In genomic region chr8:10155075-10155474, GRCm38 (mm10) we compare ENCODE assay signal across 19 mouse cellular contexts. TPM values are rescaled to one million over a fixed set of nuclear protein-coding genes. Genes with fewer than 3 reads are reported as not detected.
DNase-seq lines count a peak whose midpoint lies in the region; ATAC-seq lines count a peak whose summit lies in the region.
"Had no signal": no experiment of that assay in that cellular context is flagged by ENCODE, and none has a peak within 500 bp of the region (broad histone marks: within the 10 kb centered on the region; RNA-seq: fewer than 3 reads in every experiment).

No protein-coding gene starts in this region.

- H3K4me3 ChIP-seq in forebrain, embryonic 12.5 days (replicated peaks): peak overlapping the region; percentile 55; the same call in 1 of the 2 replicates
- peak overlapping the region; percentile 60 for H3K4me3 ChIP-seq in forebrain, embryonic 16.5 days (replicated peaks; ENCODE audit: low read length)
- peak overlapping the region; percentile 73 for H3K4me3 ChIP-seq in midbrain, embryonic 10.5 days
- H3K4me3 ChIP-seq in neural tube, embryonic 14.5 days (ENCODE audit: low read depth, low read length): peak overlapping the region; percentile 66

- WGBS in forebrain, embryonic 12.5 days: 93% methylated on average over 16 of the region's 16 CpGs
- WGBS in forebrain, embryonic 16.5 days: 95% methylated on average over 16 of the region's 16 CpGs
- WGBS in midbrain, embryonic 10.5 days: 97% methylated on average over 16 of the region's 16 CpGs
- WGBS in neural tube, embryonic 14.5 days: 93% methylated on average over 16 of the region's 16 CpGs

- no peaks in the 10 kb centered on the region for H3K36me3 ChIP-seq in forebrain, embryonic 12.5 days (replicated peaks)
- no peaks in the 10 kb centered on the region for H3K36me3 ChIP-seq in forebrain, embryonic 16.5 days (ENCODE audit: control insufficient read depth, insufficient read depth)
- no peaks in the 10 kb centered on the region for H3K36me3 ChIP-seq in midbrain, embryonic 10.5 days
- H3K36me3 ChIP-seq in neural tube, embryonic 14.5 days (ENCODE audit: control insufficient read depth, insufficient read depth, low read length): no peaks in the 10 kb centered on the region
- H3K36me3 ChIP-seq: embryonic facial prominence, embryonic 13.5 days; heart, embryonic 13.5 days; lung, embryonic 15.5 days had no signal

- peak overlapping the region; percentile 75 for H3K4me2 ChIP-seq in forebrain, embryonic 12.5 days
- peak overlapping the region; percentile 56 for H3K4me2 ChIP-seq in forebrain, embryonic 16.5 days (ENCODE audit: low read length)
- H3K4me2 ChIP-seq in neural tube, embryonic 14.5 days (ENCODE audit: low read depth, low read length): peak overlapping the region; percentile 67

- H3K27me3 ChIP-seq in forebrain, embryonic 12.5 days: peaks cover 13% of the 10 kb centered on the region
- no peaks in the 10 kb centered on the region for H3K27me3 ChIP-seq in forebrain, embryonic 16.5 days (replicated peaks; ENCODE audit: control insufficient read depth, insufficient read depth, low read length)
- H3K27me3 ChIP-seq in midbrain, embryonic 10.5 days (ENCODE audit: low read depth, poor library complexity, severe bottlenecking): peaks cover 35% of the 10 kb centered on the region
- no peaks in the 10 kb centered on the region for H3K27me3 ChIP-seq in neural tube, embryonic 14.5 days (ENCODE audit: control insufficient read depth, insufficient read depth, low read length)
- H3K27me3 ChIP-seq: CH12.LX had no signal

- no peak overlapping the region for H3K9ac ChIP-seq in forebrain, embryonic 12.5 days
- H3K9ac ChIP-seq in forebrain, embryonic 16.5 days (replicated peaks; ENCODE audit: low read depth, low read length): no peak overlapping the region
- H3K9ac ChIP-seq in neural tube, embryonic 14.5 days (replicated peaks; ENCODE audit: low read depth, low read length): no peak overlapping the region
- H3K9ac ChIP-seq: embryonic facial prominence, embryonic 13.5 days; heart, embryonic 13.5 days; lung, embryonic 15.5 days had no signal

- H3K27ac ChIP-seq in forebrain, embryonic 12.5 days: no peak overlapping the region
- no peak overlapping the region for H3K27ac ChIP-seq in forebrain, embryonic 16.5 days (ENCODE audit: low read length)
- peak overlapping the region; percentile 91 for H3K27ac ChIP-seq in midbrain, embryonic 10.5 days (replicated peaks)
- no peak overlapping the region for H3K27ac ChIP-seq in neural tube, embryonic 14.5 days (ENCODE audit: low read depth, low read length)
- H3K27ac ChIP-seq: embryonic facial prominence, embryonic 13.5 days; heart, embryonic 13.5 days; layer of hippocampus, adult 2 months; lung, embryonic 15.5 days had no signal

- no peak for DNase-seq in midbrain, embryonic 10.5 days (ENCODE audit: low spot score)
- no peak for DNase-seq in adipocyte (ENCODE audit: low spot score)
- DNase-seq in right cerebral cortex, adult 18-20 months: no peak
- DNase-seq in adrenal gland, postnatal 10 days: no peak
- no peak for DNase-seq in gastrocnemius, postnatal 4 days (ENCODE audit: low spot score in 2 of 2)
- DNase-seq: cerebellum, postnatal 25 days; gastrocnemius, postnatal 14 days; kidney, adult 9 months; right cerebral cortex, postnatal 25 days had no signal

- no peak for ATAC-seq in forebrain, embryonic 12.5 days (ENCODE audit: low FRiP score)
- ATAC-seq in forebrain, embryonic 16.5 days: no peak
- no peak for ATAC-seq in neural tube, embryonic 14.5 days (ENCODE audit: low read depth)

- H3K9me3 ChIP-seq in forebrain, embryonic 12.5 days: no peaks in the 10 kb centered on the region
- no peaks in the 10 kb centered on the region for H3K9me3 ChIP-seq in forebrain, embryonic 16.5 days (ENCODE audit: control insufficient read depth, low read length)
- H3K9me3 ChIP-seq in midbrain, embryonic 10.5 days (replicated peaks): peaks cover 6% of the 10 kb centered on the region; the same call in 1 of the 2 replicates
- no peaks in the 10 kb centered on the region for H3K9me3 ChIP-seq in neural tube, embryonic 14.5 days (ENCODE audit: control insufficient read depth, low read length)
- H3K9me3 ChIP-seq: embryonic facial prominence, embryonic 13.5 days; heart, embryonic 13.5 days; lung, embryonic 15.5 days had no signal

- H3K4me1 ChIP-seq in forebrain, embryonic 12.5 days: peaks cover 12% of the 10 kb centered on the region
- peaks cover 10% of the 10 kb centered on the region for H3K4me1 ChIP-seq in forebrain, embryonic 16.5 days (replicated peaks; ENCODE audit: control insufficient read depth, insufficient read depth, low read length)
- peaks cover 29% of the 10 kb centered on the region for H3K4me1 ChIP-seq in midbrain, embryonic 10.5 days
- peaks cover 14% of the 10 kb centered on the region; the same call in 1 of the 2 replicates for H3K4me1 ChIP-seq in neural tube, embryonic 14.5 days (ENCODE audit: control insufficient read depth, insufficient read depth, low read length)

RNA-seq across cellular contexts. Expression of gene Myo16, which starts 1.4 kb away (rescaled TPM):
- polyA plus RNA-seq in forebrain, embryonic 12.5 days (2016; fragmentation: Nextera tagmentation; extraction: Ambion mirVana): 1.8 TPM in 2 replicates
- 3.4 and 5.8 TPM in 2 replicates for polyA plus RNA-seq in forebrain, embryonic 16.5 days (2015; fragmentation: Nextera tagmentation; extraction: Ambion mirVana)
- 2.5 and 3.1 TPM in 2 replicates for polyA plus RNA-seq in midbrain, embryonic 10.5 days (2016; fragmentation: Nextera tagmentation; extraction: Ambion mirVana)
- polyA plus RNA-seq in neural tube, embryonic 14.5 days (2014; fragmentation: Nextera tagmentation; extraction: Ambion mirVana): 5.0 and 11.8 TPM in 2 replicates
- total RNA-seq in adrenal gland, postnatal 10 days (2021): under 1 TPM; 0.18 to 0.91 TPM
- 10 to 100 TPM; 10.7 to 10.8 TPM for total RNA-seq in gastrocnemius, postnatal 4 days (2021)
- total RNA-seq: CH12.LX; liver, adult 2 months; megakaryocyte, adult 5-6 weeks had no signal
- polyA plus RNA-seq: liver, adult 2 months had no signal
